Mouse (Mus musculus) mesoderm, embryonic 11.5 days (tissue): ENCODE results near the gene Sh3bgrl3.

Experiments
- DNase-seq: peaks from one replicate; pipeline ENCODE4 v3.0.0-alpha.2; 2012; ENCODE audit warnings: low read depth, low spot score

Gene Sh3bgrl3

GRCm38 (mm10) chr4:134110653-134111052, 17.9 kb downstream of the Sh3bgrl3 start:
- no peak for DNase-seq

GRCm38 (mm10) chr4:134108196-134108595, 20.4 kb downstream of the Sh3bgrl3 start:
- no peak for DNase-seq

GRCm38 (mm10) chr4:134107730-134108129, 20.9 kb downstream of the Sh3bgrl3 start:
- no peak for DNase-seq

- no peak for DNase-seq
Observed at GRCm38 (mm10) chr4:134106105-134106504, 22.5 kb downstream of the Sh3bgrl3 start.

GRCm38 (mm10) chr4:134102742-134103119, 25.9 kb downstream of the Sh3bgrl3 start:
- DNase-seq: no peak

- DNase-seq: peak; percentile 91
Observed at GRCm38 (mm10) chr4:134101979-134102741, 26.4 kb downstream of the Sh3bgrl3 start, which contains the start of gene Ubxn11. TSS of gene Ubxn11 (plus strand) at chr4:134102570.

- DNase-seq: no peak
Observed at GRCm38 (mm10) chr4:134100245-134100644, 28.3 kb downstream of the Sh3bgrl3 start.

GRCm38 (mm10) chr4:134098628-134099027, 30.0 kb downstream of the Sh3bgrl3 start:
- no peak for DNase-seq

GRCm38 (mm10) chr4:134097015-134097608, 31.5 kb downstream of the Sh3bgrl3 start:
- DNase-seq: no peak

- no peak for DNase-seq
Observed at GRCm38 (mm10) chr4:134096120-134096519, 32.5 kb downstream of the Sh3bgrl3 start.

GRCm38 (mm10) chr4:134094923-134095547, 33.6 kb downstream of the Sh3bgrl3 start, which contains the start of gene Cd52:
TSS of gene Cd52 (minus strand) at chr4:134095082.
- DNase-seq: no peak

GRCm38 (mm10) chr4:134094004-134094564, 34.5 kb downstream of the Sh3bgrl3 start:
- DNase-seq: no peak

GRCm38 (mm10) chr4:134092382-134093288, 36.0 kb downstream of the Sh3bgrl3 start:
- peak; percentile 56 for DNase-seq

- DNase-seq: no peak
Observed at GRCm38 (mm10) chr4:134091225-134091529, 37.4 kb downstream of the Sh3bgrl3 start.

GRCm38 (mm10) chr4:134090521-134091224, 37.9 kb downstream of the Sh3bgrl3 start:
- no peak for DNase-seq

GRCm38 (mm10) chr4:134089029-134089428, 39.6 kb downstream of the Sh3bgrl3 start:
- DNase-seq: no peak

GRCm38 (mm10) chr4:134087412-134087811, 41.2 kb downstream of the Sh3bgrl3 start:
- DNase-seq: peak; percentile 48

- DNase-seq: no peak
Observed at GRCm38 (mm10) chr4:134084999-134085398, 43.6 kb downstream of the Sh3bgrl3 start.

GRCm38 (mm10) chr4:134082460-134082859, 46.1 kb downstream of the Sh3bgrl3 start:
- DNase-seq: no peak

- DNase-seq: peak; percentile 75
Observed at GRCm38 (mm10) chr4:134081730-134082386, 46.7 kb downstream of the Sh3bgrl3 start.
